Comparison of ENCODE assay signal across 13 mouse cellular contexts in genomic region chr2:127131353-127131752, GRCm38 (mm10). TPM values are rescaled to one million over a fixed set of nuclear protein-coding genes. Genes with fewer than 3 reads are reported as not detected.
DNase-seq lines count a peak whose midpoint lies in the region; ATAC-seq lines count a peak whose summit lies in the region.
"Had no signal": no experiment of that assay in that cellular context is flagged by ENCODE, and none has a peak within 500 bp of the region (broad histone marks: within the 10 kb centered on the region; RNA-seq: fewer than 3 reads in every experiment).

No protein-coding gene starts in this region.

- no peak overlapping the region for H3K27ac ChIP-seq in kidney, embryonic 16.5 days (ENCODE audit: low read length)

- no peak for ATAC-seq in CD4-positive, CD25-positive, alpha-beta regulatory T cell, adult 4 months
- no peak for ATAC-seq in kidney, embryonic 16.5 days (ENCODE audit: low FRiP score, low TSS enrichment)
- ATAC-seq: inflammation-experienced regulatory T-cells, adult 6 months had no signal

- peaks cover 9% of the 10 kb centered on the region; the same call in 1 of the 2 replicates for H3K36me3 ChIP-seq in kidney, embryonic 16.5 days (ENCODE audit: insufficient read depth, low read length)

- H3K9ac ChIP-seq in kidney, embryonic 16.5 days (replicated peaks; ENCODE audit: low read length), result no peak overlapping the region

- no peak overlapping the region for H3K4me3 ChIP-seq in kidney, embryonic 16.5 days (ENCODE audit: low read length)

- H3K9me3 ChIP-seq in kidney, embryonic 16.5 days (ENCODE audit: low read length), result no peaks in the 10 kb centered on the region

- no peaks in the 10 kb centered on the region for H3K27me3 ChIP-seq in kidney, embryonic 16.5 days (ENCODE audit: insufficient read depth, low read length)

- WGBS in kidney, embryonic 16.5 days, result 58% methylated on average over 8 of the region's 8 CpGs

- DNase-seq in CD4-positive, CD25-positive, alpha-beta regulatory T cell, adult 2 months (ENCODE audit: low read depth, low spot score), result peak; percentile 49
- DNase-seq in kidney, postnatal 10 days, result no peak
- DNase-seq in thymus, postnatal 14 days, result peak; percentile 18
- DNase-seq in thymus, adult 18-20 months, result no peak
- no peak for DNase-seq in urinary bladder, postnatal 25 days (ENCODE audit: low spot score)
- no peak for DNase-seq in right cerebral cortex, postnatal 10 days (ENCODE audit: low spot score in 2 of 2)
- DNase-seq: cerebellum, adult 18-20 months; gastrocnemius, postnatal 14 days; kidney, postnatal 14 days; layer of hippocampus, postnatal 36 days had no signal

- H3K4me2 ChIP-seq in kidney, embryonic 16.5 days (replicated peaks; ENCODE audit: low read depth, low read length), result peak overlapping the region; percentile 86

- peaks cover 33% of the 10 kb centered on the region for H3K4me1 ChIP-seq in kidney, embryonic 16.5 days (ENCODE audit: insufficient read depth, low read length)

RNA-seq across cellular contexts. Expression of gene Ncaph, which starts 2.4 kb away (rescaled TPM):
- polyA plus RNA-seq in CD4-positive, CD25-positive, alpha-beta regulatory T cell, adult 4 months (2017; shearing (Covaris generic)), result 10 to 100 TPM in 1 of 2 experiments, 1 to 10 TPM in 1; 5.9 to 15.6 TPM
- 91.5 and 96.6 TPM in 2 replicates for polyA plus RNA-seq in kidney, embryonic 16.5 days (2015; fragmentation: Nextera tagmentation; extraction: Ambion mirVana)

RNA-seq across cellular contexts. Expression of gene Itpripl1, which starts 11.9 kb away (rescaled TPM):
- polyA plus RNA-seq in CD4-positive, CD25-positive, alpha-beta regulatory T cell, adult 4 months (2017; shearing (Covaris generic)), result 10 to 100 TPM; 61.1 to 65.8 TPM
- polyA plus RNA-seq in kidney, embryonic 16.5 days (2015; fragmentation: Nextera tagmentation; extraction: Ambion mirVana), result 24.0 and 27.1 TPM in 2 replicates

Comparison
In these comparisons a context has a peak if more than half of its experiments do, and no peak if none do; other contexts are left out.
1. DNase-seq: peak in CD4-positive, CD25-positive, alpha-beta regulatory T cell, adult 2 months (single experiment) and thymus, postnatal 14 days (single experiment); none in kidney, postnatal 10 days (single experiment), thymus, adult 18-20 months (0 of 2), urinary bladder, postnatal 25 days (single experiment) and right cerebral cortex, postnatal 10 days (0 of 2).